Mouse (Mus musculus): ENCODE results near the gene Phf21a.
A peak's percentile ranks its signal among the peaks of the same experiment; 100 is the strongest.
"Not testable (repeated sequence)": the region's sequence is repeated elsewhere in the genome, so short reads cannot be mapped to it uniquely, and the experiment has no call there.

The Phf21a gene

DNA sequence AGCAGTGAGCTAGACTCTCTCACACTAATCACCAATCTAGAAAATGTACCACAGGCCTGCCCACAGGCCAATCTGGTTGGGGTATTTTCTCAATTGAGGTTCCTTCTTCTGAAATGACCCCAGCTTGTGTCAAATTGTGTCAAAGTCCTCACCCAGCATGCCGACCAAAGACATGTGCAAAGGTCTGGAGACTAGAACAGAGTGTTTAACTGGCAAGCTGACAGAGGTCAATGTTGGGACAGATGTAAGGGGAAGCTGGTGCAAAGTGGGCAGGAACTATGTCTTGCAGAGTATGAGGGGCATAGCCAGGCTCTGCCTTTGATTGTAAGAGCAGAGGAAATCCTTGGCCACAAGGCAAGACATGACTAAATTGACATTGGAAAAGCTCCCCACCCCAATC lies 7.2 kb upstream of the Phf21a start:
- DNase-seq = no peak

GRCm38 (mm10) chr2:92087065-92087464 lies 5.9 kb upstream of the Phf21a start:
- DNase-seq = no peak

GRCm38 (mm10) chr2:92089782-92090181 lies 3.1 kb upstream of the Phf21a start:
- no peak for DNase-seq

DNA sequence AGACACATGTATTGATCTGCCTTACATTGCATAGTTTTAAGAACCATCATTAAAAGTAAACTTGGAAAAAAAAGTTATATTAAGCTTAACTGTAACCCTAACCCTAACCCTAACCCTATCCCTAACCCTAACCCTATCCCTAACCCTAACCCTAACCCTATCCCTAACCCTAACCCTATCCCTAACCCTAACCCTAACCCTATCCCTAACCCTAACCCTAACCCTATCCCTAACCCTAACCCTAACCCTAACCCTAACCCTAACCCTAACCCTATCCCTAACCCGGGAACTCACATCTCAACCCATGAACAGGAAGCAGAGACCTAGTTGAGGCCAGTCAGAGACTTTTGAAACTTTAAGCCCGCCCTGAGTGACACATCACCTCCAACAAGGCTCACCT lies 586 bp downstream of the Phf21a start:
- not testable (repeated sequence) for DNase-seq

- no peak for DNase-seq
Measured at GRCm38 (mm10) chr2:92094078-92094477, 1.2 kb downstream of the Phf21a start.

DNA sequence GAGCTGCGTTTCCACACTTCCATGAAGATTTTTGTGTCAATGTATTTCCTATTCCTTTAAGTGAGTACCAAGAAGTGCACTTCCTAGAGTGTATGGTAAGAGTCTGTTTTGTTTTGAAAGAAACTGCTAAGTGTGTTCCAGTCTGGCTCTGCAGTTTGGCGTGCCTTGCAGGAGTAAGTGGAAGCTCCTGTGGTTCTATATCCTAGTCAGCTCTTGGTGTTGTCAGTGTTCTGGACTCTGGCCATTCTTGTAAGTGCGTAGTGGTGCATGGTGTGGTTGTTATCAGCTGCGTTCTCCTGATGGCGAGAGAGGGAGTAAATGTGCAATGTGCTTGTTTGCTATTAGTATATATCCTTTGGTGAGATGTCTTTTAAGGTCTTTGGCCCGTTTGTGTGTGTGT lies 7.9 kb downstream of the Phf21a start:
- no peak for DNase-seq

- no peak for DNase-seq
Measured at GRCm38 (mm10) chr2:92124523-92124922, 31.6 kb downstream of the Phf21a start.

DNA sequence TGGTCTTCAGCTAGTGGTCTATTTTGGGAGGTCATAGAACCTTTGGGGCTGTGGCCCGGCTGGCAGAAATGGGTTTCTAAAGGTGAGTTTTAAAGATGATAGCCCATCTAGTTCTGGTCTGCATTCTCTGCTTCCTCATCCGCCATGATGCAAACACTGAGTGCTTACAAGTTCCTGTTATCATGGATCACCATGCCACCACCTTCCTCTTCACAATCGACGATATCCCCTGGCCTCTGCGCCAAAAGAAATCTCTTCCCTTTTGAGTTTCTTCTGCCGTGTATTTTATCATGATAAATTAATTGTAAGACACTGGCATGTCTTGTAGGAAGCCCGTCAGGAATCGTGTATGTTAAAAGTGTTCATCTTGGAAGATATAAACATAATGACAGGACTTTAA lies 32.4 kb downstream of the Phf21a start:
- no peak for DNase-seq

DNA sequence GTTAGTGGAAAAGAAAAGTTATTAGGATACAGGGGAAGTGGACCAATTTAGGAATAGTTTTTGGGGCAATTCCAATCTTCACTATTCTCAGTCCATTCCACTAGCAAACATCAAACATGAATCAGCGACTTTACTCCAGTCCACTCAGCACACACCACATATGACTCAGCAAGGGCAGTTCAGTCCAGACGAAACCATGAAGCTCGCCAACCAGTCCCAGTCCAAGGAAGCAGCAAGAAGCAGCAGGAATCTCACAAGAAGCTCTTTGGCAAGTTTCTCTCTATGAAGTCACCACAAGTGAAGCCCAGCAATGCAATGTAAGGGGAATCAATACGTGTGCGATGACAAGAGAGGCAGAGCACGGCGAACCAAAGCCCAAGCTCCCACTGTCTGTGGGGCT lies 37.2 kb downstream of the Phf21a start:
- DNase-seq = no peak

GRCm38 (mm10) chr2:92138736-92139135 lies 45.8 kb downstream of the Phf21a start:
- peak in 1 of 2 experiments; percentile 5 for DNase-seq

- DNase-seq = no peak
Measured at GRCm38 (mm10) chr2:92139365-92139764, 46.4 kb downstream of the Phf21a start.

DNA sequence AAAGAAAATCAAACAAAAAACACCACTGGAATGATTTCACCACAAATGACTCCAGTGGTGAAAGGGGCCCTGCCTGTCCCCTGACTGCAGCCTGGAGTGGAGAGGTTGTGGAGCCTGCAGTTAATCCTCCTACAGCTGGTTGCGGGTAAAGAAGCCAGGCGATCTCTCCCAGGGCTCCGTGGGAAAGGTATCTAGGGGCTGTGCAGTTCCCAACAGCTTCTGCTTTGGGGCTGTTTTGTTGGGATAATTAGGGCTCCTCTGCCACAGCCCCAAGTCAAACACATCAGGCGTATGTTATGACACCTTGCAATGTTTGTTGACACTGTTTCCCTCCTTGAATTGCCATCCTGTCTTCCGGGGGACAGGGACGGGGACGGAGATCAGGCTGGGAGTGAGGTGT lies 47.5 kb downstream of the Phf21a start:
- no peak for DNase-seq

DNA sequence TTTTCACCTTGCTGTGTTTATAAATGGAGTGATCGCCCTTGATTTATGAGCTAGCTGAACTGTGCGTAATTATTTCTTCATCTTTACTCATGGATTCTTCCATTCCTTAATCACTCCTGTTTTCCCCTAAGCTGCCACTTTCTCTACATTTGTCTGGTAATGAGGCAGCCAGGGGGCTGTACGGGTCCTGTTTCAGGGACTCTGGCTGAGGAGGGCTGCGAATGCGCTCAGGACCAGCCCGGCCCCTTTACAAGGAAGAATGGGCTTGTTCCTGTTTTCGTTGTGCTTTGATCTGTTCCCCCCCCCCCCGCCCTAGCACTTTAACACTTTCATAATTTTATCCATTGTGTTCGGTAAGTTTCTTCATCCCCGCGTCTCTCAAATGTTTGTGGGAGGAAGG lies 48.2 kb downstream of the Phf21a start:
- DNase-seq = peak; percentile 12 to 27

GRCm38 (mm10) chr2:92143932-92144331 lies 51.0 kb downstream of the Phf21a start:
- no peak for DNase-seq

GRCm38 (mm10) chr2:92147925-92148750 lies 55.2 kb downstream of the Phf21a start:
- DNase-seq = not testable (repeated sequence)

DNA sequence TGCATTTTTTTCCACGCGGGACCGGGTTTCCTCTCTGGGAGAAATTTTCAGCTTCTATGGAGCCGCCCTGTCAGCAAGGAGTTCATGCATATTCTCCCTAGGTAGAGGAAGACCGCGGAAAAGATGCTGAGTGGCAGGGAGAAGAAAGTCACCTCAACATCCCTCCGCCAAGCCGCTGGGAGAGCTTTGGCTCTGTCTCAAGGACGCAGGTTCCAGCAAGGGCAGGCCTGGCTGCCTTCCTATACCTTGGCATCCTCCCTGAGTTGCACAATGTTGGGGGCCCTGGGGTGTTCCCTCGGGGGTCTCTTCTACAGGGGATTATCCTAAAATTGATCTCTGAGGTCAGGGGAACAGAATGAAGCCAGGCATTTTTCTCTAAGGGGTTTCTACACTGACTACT lies 71.4 kb downstream of the Phf21a start:
- no peak for DNase-seq

- no peak for DNase-seq
Measured at GRCm38 (mm10) chr2:92166950-92167349, 74.0 kb downstream of the Phf21a start.

- no peak for DNase-seq
Measured at GRCm38 (mm10) chr2:92171046-92171643, 78.2 kb downstream of the Phf21a start.

GRCm38 (mm10) chr2:92172300-92172699 lies 79.4 kb downstream of the Phf21a start:
- no peak for DNase-seq

DNA sequence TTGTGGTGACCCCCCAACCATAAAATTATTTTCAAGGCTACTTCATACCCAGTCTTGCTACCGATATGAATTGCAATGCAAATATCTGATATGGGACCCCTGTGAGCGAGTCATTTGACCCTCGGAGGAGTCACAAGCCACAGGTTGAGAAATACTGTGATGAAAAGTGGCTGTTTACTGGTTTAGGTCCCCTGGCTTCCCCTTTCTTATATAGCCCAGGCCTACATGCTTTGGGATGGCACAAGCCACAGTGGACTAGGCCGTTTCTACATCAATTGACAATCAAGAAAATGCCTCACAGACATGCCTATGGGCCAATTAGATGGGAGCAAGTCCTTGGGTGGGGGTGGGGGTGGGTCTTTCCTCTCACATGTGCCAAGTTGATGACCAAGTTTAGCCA lies 80.3 kb downstream of the Phf21a start:
- DNase-seq = no peak

DNA sequence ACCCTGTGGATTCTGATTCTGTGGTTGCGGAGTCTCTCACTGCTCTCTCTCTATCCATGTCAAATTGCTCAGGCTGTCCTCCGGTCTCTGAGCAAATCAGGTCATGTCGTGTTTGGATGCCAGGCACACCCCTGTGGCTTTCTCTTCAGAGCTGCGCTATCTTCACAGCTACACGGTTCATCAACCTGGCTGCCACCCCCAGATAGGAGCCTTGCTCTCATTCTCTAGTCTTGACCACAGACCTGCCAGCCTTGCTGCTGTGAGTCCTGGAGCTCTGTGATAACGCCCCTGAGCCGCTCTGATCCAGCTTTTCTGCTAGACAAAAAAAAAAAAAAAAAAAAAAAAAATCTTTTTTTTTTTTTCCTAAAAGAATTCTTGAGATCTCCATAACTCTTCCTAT lies 81.3 kb downstream of the Phf21a start:
- DNase-seq = no peak

- DNase-seq = no peak
Measured at GRCm38 (mm10) chr2:92175002-92175401, 82.1 kb downstream of the Phf21a start.

GRCm38 (mm10) chr2:92176292-92176691 lies 83.4 kb downstream of the Phf21a start:
- no peak for DNase-seq

DNA sequence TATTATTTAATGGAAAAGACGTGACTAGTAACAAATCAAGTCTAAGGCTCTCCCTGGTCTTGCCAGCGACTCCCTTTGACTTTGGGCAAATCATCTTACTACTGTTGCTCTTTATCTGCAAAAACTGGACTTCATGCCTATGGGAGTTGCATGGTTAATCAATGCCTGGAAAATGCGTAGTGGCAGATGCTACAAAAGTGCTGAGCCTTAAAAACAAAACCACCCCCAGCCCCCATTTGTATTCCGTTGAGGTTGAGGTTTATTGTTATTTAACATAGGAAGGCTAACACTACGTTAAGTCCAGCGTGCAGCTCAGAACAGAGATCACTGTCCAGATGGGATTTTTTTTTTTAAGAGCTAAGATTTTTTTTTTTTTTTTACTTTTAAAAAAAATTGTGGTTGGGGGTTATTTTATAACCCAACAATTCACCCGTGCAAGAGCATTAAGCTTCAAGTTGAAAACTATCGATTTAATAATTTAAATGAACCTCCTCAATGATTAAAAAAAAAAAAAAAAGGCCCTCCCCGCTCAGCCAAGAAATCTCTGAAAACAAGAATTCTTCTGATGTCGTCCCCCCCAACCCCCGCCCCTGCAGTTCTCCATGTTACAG lies 89.3 kb downstream of the Phf21a start:
- peak in 1 of 2 experiments; percentile 8 for DNase-seq

Data from kidney, postnatal 4 days (tissue).